ENCODE assay signal across 20 mouse cellular contexts in the genomic region with DNA sequence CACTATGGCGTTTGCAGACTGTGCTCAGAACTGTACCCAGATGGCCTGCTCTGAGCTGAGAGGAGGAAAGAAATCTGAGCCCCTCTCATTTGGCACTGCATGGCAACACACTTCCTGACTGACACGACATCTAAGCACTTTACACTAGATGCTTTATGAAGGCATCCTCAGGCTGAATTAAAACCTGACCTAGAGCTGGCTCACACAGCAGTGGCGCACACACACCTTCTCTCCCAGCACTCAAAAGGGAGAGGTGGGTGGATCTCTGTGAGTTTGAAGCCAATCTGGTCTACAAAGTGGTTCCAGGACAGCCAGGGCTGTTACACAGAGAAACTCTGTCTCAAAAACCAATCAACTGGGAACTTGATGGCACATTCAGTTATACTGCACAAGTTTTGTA. TPM values are rescaled to one million over a fixed set of nuclear protein-coding genes. Genes with fewer than 3 reads are reported as not detected.
"Had no signal": no experiment of that assay in that cellular context is flagged by ENCODE, and none has a peak within 500 bp of the region (broad histone marks: within the 10 kb centered on the region; RNA-seq: fewer than 3 reads in every experiment).

No protein-coding gene starts in this region.

- H3K4me2 ChIP-seq: limb, embryonic 13.5 days; midbrain, embryonic 13.5 days; neural tube, embryonic 15.5 days had no signal

- ATAC-seq: midbrain, embryonic 13.5 days had no signal

- DNase-seq: kidney, adult 18-20 months; kidney, postnatal 10 days; left cerebral cortex, postnatal 4 days; lung, adult 18-20 months; lung, postnatal 36 days; right cerebral cortex, adult 18-20 months; right cerebral cortex, postnatal 25 days; thymus, adult 2 months; thymus, postnatal 25 days had no signal

- H3K4me1 ChIP-seq: limb, embryonic 13.5 days had no signal

- H3K9me3 ChIP-seq: limb, embryonic 13.5 days; midbrain, embryonic 13.5 days; neural tube, embryonic 15.5 days had no signal

- H3K27ac ChIP-seq: limb, embryonic 13.5 days; liver, embryonic 14.5 days; midbrain, embryonic 13.5 days; neural tube, embryonic 15.5 days had no signal

- H3K27me3 ChIP-seq: limb, embryonic 13.5 days; midbrain, embryonic 13.5 days; neural tube, embryonic 15.5 days had no signal

- H3K9ac ChIP-seq: limb, embryonic 13.5 days; liver, embryonic 14.5 days; midbrain, embryonic 13.5 days; neural tube, embryonic 15.5 days had no signal

- H3K4me3 ChIP-seq: limb, embryonic 13.5 days; midbrain, embryonic 13.5 days; neural tube, embryonic 15.5 days had no signal

RNA-seq across cellular contexts. Expression of gene Mb, which starts 49.3 kb away (rescaled TPM):
- total RNA-seq: left cerebral cortex, adult 18-20 months; left cerebral cortex, postnatal 10 days; left cerebral cortex, postnatal 4 days; megakaryocyte progenitor cell, adult 5-6 weeks had no signal
- polyA plus RNA-seq: liver, adult 2 months; midbrain, embryonic 13.5 days; small intestine, adult 2 months had no signal

RNA-seq across cellular contexts. Expression of gene Apol6, which starts 55.2 kb away (rescaled TPM):
- total RNA-seq: left cerebral cortex, postnatal 4 days; megakaryocyte progenitor cell, adult 5-6 weeks had no signal
- polyA plus RNA-seq: kidney, embryonic 14.5 days; limb, embryonic 13.5 days; liver, adult 2 months; midbrain, embryonic 13.5 days; neural tube, embryonic 11.5 days; neural tube, embryonic 15.5 days had no signal
